Mouse (Mus musculus): ENCODE data around the gene Jam2. TPM values are rescaled to one million over a fixed set of nuclear protein-coding genes. Genes with fewer than 3 reads are reported as not detected.

Gene Jam2
- total RNA-seq, 2 experiments from 2014 or later: 32.2 to 33.9 TPM

GRCm38 (mm10) chr16:84783279-84783678 is 9.4 kb downstream of the Jam2 start:
- DNase-seq: no peak

- no peak for DNase-seq
These were observed 11.0 kb downstream of the Jam2 start for GRCm38 (mm10) chr16:84784966-84785365.

GRCm38 (mm10) chr16:84790595-84791165 is 16.8 kb downstream of the Jam2 start:
- DNase-seq: no peak

DNA sequence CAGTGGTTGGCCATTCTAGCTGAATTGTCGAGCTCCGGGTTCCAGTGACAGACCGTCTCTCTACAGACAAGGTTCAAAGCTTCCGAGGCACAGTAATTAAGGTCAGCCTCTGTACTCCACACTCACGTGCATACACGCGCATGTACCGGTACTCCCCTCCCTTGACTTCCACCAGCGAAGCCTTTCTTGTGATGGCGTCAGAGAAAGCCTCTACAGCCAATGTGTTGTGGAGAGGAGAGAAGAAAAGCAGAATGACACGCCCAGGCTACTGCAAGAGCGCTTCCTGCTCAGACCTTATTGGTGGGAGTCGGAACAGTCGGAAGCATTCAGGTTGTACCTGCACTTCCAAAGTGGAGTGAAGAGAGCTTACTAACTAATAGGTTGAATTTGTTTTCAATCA is 19.5 kb downstream of the Jam2 start:
- DNase-seq: no peak

GRCm38 (mm10) chr16:84795337-84795736 is 21.4 kb downstream of the Jam2 start:
- DNase-seq: no peak

GRCm38 (mm10) chr16:84796678-84797077 is 22.8 kb downstream of the Jam2 start:
- DNase-seq: no peak

GRCm38 (mm10) chr16:84800038-84800437 is 26.1 kb downstream of the Jam2 start:
- DNase-seq: no peak

DNA sequence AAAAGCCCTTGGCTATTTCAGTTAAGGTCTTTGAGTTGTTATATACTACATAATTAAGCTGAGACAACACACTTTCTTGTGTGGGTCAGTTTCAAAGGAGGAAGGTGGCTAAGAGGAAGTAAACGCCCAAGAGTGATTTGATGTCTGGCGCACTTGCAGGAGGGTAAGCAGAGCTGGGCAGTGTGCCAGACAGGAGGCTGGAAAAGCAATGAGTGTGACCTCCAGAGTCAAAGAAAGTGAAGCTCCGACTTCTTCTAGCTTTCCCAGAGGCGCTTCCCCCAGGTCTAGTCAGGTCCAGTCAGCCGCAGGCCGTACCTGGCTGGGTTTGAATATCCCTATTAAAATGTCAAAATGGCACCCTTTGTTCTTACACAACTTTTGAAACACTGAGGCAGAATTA is 28.3 kb downstream of the Jam2 start:
- peak; percentile 78 for DNase-seq

DNA sequence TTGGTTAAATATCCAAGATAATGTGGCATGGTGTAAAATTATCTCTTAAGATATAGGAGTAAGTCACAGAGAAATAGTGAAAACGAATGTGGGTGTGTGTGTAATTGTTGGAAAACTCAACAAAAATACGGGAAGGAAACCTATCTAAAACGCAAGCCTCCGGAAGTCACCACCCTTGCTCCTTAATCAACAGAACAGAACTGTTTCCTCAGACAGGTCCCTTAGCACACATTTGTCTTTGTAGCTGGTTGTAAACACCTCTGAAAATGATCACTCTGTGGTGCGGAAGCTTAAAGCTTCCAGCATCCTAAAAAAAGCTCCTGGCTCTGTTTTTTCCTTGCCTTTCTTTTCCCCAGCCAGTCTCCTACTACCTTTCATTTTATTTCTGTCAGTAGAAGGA is 30.9 kb downstream of the Jam2 start:
- no peak for DNase-seq

- DNase-seq: no peak
These were observed 32.3 kb downstream of the Jam2 start for GRCm38 (mm10) chr16:84806175-84806574.

DNA sequence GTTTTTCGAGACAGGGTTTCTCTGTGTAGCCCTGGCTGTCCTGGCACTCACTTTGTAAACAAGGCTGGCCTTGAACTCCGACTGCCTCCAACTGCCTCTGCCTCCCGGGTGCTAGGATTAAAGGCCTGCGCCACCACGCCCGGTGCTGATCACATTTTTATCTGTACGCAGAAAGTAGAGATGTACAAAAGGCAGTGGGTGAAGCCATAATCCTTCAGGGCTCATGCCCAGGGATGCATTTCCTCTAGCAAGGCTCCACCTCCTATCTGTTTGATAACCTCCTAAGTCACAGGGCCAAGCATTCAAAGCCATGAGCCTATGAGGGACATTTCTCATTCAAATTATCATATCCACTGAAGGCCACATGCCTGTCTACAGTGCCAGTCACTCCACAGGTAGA is 34.0 kb downstream of the Jam2 start:
- DNase-seq: no peak

GRCm38 (mm10) chr16:84810254-84810653 is 36.3 kb downstream of the Jam2 start:
- no peak for DNase-seq

- DNase-seq: no peak
These were observed 39.9 kb downstream of the Jam2 start for GRCm38 (mm10) chr16:84813852-84814251.

DNA sequence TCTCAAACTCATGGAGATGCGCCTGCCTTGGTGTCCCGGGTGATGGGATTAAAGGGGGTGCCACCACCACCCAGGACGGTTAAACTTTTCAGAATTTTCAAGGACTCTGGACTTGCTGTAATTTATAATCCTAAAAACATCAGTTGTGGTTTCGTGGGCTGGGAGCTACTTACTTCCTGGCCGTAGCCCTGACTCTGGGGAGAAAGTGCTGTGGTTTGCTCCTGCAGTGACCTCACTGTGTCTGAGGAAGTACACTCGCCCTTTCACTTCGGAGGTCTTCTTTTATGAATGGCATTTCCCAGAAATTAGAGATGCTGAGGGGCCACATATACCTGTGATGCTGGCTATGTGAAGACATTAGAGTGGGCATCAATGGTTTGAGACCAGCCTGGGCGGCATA is 40.6 kb downstream of the Jam2 start:
- no peak for DNase-seq

DNA sequence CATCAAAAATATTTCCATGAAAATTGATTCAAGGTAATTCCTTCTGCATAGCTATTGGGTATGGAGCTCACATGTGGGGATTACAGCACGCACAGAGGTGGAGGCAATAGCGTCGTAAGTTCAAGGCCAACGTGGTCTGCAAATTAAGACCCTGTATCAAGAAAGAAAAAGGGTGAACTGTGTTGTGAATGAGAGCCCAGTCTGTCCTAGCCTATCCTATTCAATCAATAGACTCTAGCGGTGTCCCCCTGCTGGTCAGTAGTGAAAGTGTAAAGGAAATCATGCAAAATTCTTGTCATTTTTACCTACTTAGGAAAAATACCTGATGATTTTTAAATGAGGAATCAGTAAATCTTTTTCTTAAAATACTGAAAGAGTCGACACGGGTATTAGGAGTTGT is 43.5 kb downstream of the Jam2 start:
- peak; percentile 44 for DNase-seq

- DNase-seq: peak; percentile 71
These were observed 51.1 kb downstream of the Jam2 start for GRCm38 (mm10) chr16:84825009-84825408.

- DNase-seq: no peak
These were observed 57.8 kb downstream of the Jam2 start for GRCm38 (mm10) chr16:84831696-84832095.

GRCm38 (mm10) chr16:84832736-84833135 is 58.8 kb downstream of the Jam2 start:
- DNase-seq: no peak

DNA sequence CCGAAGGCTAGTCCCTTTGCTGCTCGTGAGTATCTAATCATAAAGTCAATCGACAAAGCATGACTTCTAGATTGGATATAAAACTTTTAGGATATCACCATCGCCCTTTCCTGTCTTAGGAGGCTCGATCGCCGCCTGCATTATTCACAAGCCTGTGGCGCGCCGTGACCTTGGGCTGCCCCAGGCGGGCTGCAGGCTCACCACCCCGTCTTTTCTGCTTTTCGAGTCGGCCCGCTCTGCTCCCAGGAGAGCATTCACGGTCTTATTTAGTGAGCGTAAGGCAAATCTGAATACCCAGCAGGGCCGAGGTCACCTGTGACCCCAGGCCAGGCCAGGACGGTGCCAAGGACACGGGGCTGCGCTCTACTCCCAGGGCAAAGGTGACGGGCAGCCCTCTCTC is 60.4 kb downstream of the Jam2 start:
- DNase-seq: no peak

- DNase-seq: peak; percentile 92
These were observed 61.0 kb downstream of the Jam2 start, which contains the start of gene Gabpa for GRCm38 (mm10) chr16:84834745-84835440. Gene Gabpa (plus strand): TSS chr16:84834925.

- DNase-seq: peak; percentile 88
These were observed 61.5 kb downstream of the Jam2 start, which contains the start of gene Atp5j for GRCm38 (mm10) chr16:84835441-84835822. Gene Atp5j (minus strand): TSS chr16:84835625.

- DNase-seq: peak; percentile 67
These were observed 62.2 kb downstream of the Jam2 start for GRCm38 (mm10) chr16:84835823-84836743.

DNA sequence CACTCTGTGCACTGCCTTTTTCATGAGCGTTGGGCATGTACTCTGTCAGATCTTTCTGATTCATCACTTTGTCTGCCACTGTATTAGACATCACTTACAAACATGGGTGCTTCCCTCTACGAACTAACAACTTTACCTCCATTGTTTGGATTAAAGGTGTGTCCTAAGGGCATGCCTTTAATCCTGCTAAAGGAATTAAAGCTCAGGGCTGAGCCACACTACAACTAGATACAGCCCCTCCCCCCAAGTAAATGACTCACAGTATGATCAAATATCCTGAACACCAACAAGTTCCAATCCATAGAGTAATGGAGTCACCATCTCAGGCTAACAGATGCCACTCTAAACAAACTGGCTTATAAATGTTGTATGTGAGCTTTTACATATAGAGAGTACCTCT is 64.7 kb downstream of the Jam2 start:
- DNase-seq: no peak
